Mouse (Mus musculus): ENCODE results near the gene Spns3.
"Not testable (repeated sequence)": the region's sequence is repeated elsewhere in the genome, so short reads cannot be mapped to it uniquely, and the experiment has no call there.

Spns3 gene

DNA sequence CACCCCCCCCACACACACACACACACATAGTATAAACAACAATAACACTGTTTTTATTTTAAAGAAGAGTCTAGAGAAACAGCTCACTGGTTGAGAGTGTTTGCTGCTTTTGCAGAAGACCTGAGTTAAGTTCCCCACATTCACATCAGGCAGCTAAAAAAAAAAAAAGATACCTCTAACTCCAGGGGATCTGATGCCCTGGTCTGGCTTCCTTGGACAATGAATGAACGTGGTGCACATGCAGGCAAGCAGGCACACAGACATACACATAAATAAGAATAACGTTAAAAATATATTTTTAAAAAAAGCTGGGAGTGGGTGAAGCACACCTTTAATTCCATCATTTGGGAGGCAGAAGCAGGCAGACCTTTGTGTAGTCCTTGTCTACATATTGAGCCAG is 6.6 kb upstream of the Spns3 start:
- no peak for DNase-seq (ENCODE audit: low spot score in 2 of 2)

- no peak for DNase-seq (ENCODE audit: low spot score in 2 of 2)
Observed at GRCm38 (mm10) chr11:72556470-72556869, 6.2 kb upstream of the Spns3 start.

DNA sequence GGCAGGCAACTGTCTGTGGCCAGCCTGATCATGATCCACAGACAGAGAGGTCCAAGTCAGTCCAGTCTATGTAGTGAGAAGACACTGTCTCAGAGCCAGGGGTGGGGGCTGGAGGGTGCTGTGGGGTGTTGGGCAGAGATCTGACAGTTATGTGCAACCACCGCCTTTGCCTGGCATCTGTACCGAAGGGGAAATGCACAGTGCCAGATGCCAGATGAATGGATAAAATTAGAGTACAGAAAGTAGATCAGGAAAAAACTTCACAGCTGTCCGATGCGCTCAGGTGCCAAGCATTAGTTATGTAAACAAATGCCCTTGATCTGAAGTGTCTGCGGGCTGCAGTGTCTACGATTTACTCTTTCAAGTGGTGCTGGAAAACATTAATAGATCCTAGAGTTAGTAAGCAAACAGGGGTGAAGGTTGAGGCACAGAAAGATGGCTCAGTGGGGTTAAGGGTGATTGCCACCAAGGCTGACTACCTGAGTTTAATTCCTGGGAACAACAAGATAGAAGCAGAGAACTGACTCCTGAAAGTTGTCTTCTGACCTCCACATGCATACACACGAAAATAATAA is 1.3 kb upstream of the Spns3 start:
- DNase-seq (ENCODE audit: low spot score in 2 of 2) = no peak

- no peak for DNase-seq (ENCODE audit: low spot score in 2 of 2)
Observed at GRCm38 (mm10) chr11:72547181-72547580, 3.1 kb downstream of the Spns3 start.

DNA sequence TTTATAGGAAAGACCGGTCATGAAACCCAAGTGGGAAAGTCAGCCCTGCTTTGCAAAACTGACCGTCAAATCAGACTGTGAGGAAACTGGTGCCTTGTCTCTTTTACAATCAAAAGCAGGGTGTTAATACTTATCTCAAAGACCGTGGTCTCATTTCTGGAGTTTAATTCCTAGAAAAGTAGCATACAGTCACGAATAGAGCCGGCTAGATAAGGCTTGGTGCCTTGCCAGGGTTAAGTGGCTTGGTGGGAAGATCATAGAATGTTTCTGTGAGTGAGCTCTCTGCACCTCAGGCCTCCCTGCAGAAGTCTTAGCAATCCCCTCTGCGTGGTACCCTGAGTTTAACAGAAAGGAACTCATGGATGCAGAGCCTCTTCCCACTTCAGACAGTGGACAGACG is 5.6 kb downstream of the Spns3 start:
- no peak for DNase-seq (ENCODE audit: low spot score in 2 of 2)

GRCm38 (mm10) chr11:72543692-72544091 is 6.6 kb downstream of the Spns3 start:
- not testable (repeated sequence) for DNase-seq (ENCODE audit: low spot score in 2 of 2)

DNA sequence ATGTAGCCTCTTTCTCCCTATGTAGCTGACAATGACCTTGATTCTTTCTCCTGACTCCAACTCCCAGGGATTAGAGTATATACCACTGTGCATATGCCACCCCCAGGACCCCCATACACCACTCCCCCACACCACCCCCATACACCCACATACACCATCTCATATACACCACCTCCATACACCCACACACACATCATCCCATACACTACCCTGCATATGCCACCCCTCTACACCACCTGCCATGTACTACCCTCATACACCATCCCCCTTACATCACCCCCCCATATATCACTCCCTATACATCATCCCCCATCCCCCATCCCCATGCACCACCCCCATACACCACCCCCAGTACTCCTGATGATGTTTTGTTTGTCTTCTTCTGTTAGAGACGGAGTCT is 7.7 kb downstream of the Spns3 start:
- DNase-seq (ENCODE audit: low spot score in 2 of 2) = no peak

GRCm38 (mm10) chr11:72541928-72542327 is 8.4 kb downstream of the Spns3 start:
- no peak for DNase-seq (ENCODE audit: low spot score in 2 of 2)

- DNase-seq (ENCODE audit: low spot score in 2 of 2) = no peak
Observed at GRCm38 (mm10) chr11:72540437-72540836, 9.9 kb downstream of the Spns3 start.

- DNase-seq (ENCODE audit: low spot score in 2 of 2) = no peak
Observed at GRCm38 (mm10) chr11:72538811-72539210, 11.5 kb downstream of the Spns3 start.

DNA sequence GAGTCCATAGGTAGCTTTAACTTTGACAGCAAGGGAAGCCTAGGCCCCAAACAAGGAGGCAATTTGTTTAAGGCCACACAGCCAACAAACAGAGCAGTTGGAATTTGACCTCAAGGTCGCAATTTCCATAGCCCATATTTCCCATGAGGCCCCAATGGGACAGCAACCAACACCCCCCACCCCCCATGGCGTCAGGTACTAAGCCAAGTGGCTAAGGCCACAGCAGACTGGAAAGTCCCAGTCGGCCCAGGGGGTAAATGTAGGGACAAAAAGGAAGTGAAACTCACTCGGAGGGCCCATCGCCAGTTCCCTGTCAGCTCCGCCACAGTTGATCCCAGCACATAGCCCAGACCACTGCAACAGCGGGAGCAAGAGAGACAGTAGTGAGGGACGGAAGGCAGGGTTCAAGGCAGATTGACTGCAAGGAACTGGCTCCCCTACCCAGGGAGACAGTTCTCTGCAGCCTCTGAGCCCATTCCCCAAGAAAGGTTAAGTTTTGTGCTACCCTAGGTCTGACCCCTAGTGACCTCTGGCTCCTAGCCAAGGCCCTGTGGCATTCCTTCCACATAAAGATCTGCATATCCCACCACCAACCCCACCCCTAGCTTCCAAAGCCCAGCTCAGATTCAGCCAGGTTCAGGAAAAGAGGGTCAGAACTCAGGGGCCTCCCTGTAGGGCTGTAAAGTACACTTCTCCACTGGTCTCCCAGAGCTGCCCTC is 12.1 kb downstream of the Spns3 start:
- no peak for DNase-seq (ENCODE audit: low spot score in 2 of 2)

DNA sequence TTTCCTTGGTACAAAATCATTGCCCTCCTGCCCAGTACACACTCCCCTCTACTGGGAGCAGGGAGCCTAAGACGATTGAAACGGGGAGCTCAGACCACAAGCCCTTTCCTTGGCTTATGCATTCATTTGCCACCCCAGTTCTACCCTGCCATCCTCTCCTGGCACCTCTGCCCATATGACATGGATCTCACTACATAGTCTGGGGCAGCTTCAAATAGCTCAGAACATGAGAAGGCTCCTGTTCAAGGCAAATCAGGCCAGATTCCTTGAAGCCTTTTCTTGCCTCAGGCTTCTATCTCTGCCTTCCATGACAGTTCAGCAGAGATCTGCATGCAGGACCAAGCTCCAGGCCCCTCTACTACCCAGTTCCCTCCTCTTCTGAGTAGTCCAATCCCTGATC is 12.8 kb downstream of the Spns3 start:
- DNase-seq (ENCODE audit: low spot score in 2 of 2) = no peak

DNA sequence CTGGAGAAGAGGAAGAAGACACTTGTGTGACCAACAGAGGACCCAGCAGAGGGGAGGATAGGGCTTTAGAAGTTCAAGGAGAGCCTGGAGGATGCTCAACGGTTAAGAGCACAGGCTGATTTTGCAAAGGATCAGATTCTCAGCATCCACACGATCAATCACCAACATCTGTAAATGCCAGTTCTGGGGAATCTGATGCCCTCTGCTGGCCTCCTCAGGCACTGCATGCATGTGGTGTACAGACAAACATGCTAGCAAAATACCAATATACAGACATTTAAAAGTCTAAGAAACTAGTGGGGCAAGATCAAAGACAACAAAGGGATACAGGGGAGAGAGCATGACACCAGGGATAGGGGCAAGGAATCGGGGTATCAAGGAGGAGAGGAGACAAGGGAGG is 14.8 kb downstream of the Spns3 start:
- DNase-seq (ENCODE audit: low spot score in 2 of 2) = no peak

DNA sequence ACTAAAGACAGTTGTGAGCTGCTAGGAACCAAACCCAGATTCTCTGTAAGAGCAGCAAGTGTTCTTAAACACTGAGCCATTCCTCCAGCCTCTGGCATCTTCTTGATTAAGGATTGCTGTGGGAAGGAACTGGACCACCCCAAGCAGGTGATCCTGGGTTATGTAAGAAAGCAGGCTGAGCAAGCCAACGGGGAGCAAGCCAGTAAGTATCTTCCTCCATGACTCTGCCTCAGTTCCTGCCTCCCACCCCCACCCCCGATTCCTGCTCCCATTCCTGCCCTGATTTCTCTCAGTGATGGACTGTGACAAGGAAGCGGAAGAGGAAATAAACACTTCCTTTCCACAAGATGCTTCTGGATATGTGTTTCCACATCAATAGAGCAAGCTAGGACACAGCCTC is 17.4 kb downstream of the Spns3 start:
- DNase-seq (ENCODE audit: low spot score in 2 of 2) = no peak

- DNase-seq (ENCODE audit: low spot score in 2 of 2) = no peak
Observed at GRCm38 (mm10) chr11:72531632-72532031, 18.7 kb downstream of the Spns3 start.

GRCm38 (mm10) chr11:72531144-72531543 is 19.2 kb downstream of the Spns3 start:
- no peak for DNase-seq (ENCODE audit: low spot score in 2 of 2)

GRCm38 (mm10) chr11:72526190-72526589 is 24.1 kb downstream of the Spns3 start:
- DNase-seq (ENCODE audit: low spot score in 2 of 2) = no peak

- no peak for DNase-seq (ENCODE audit: low spot score in 2 of 2)
Observed at GRCm38 (mm10) chr11:72523711-72524110, 26.6 kb downstream of the Spns3 start.

- no peak for DNase-seq (ENCODE audit: low spot score in 2 of 2)
Observed at GRCm38 (mm10) chr11:72522616-72523041, 27.7 kb downstream of the Spns3 start.

- DNase-seq (ENCODE audit: low spot score in 2 of 2) = no peak
Observed at GRCm38 (mm10) chr11:72521598-72522541, 28.4 kb downstream of the Spns3 start.

GRCm38 (mm10) chr11:72519895-72520294 is 30.4 kb downstream of the Spns3 start:
- DNase-seq (ENCODE audit: low spot score in 2 of 2) = no peak

- DNase-seq (ENCODE audit: low spot score in 2 of 2) = no peak
Observed at GRCm38 (mm10) chr11:72519189-72519588, 31.1 kb downstream of the Spns3 start.

GRCm38 (mm10) chr11:72518449-72518848 is 31.9 kb downstream of the Spns3 start:
- no peak for DNase-seq (ENCODE audit: low spot score in 2 of 2)

Measured in urinary bladder, postnatal 4 days (tissue).